Mouse (Mus musculus) forebrain, embryonic 14.5 days (tissue): ENCODE measurements around the gene Spats2l. TPM values are rescaled to one million over a fixed set of nuclear protein-coding genes. Genes with fewer than 3 reads are reported as not detected.
A peak's percentile ranks its signal among the peaks of the same experiment; 100 is the strongest.

Source experiments
- ATAC-seq: fragments of 200-750 bp; cut with Nextera tagmentation; 2 replicates; pipeline ENCODE4 v1.8.0; 2017; ENCODE audit warnings: mild to moderate bottlenecking, moderate library complexity
- DNase-seq: peaks from one replicate; pipeline ENCODE4 v3.0.0-alpha.2; 2015; ENCODE audit warnings: low spot score
- H3K27ac ChIP-seq: fragments of 300-500 bp; sonication (generic); 2 replicates; pipeline ENCODE4 v1.5.1; 2014; ENCODE audit warnings: low read depth, mild to moderate bottlenecking, control low read depth, low read length, moderate library complexity
- H3K27me3 ChIP-seq: fragments of 300-500 bp; sonication (generic); replicated peaks from 2 replicates; pipeline ENCODE4 v1.6.1; 2014; ENCODE audit warnings: low read length, control low read depth, mixed read lengths; ENCODE audit not compliant: control insufficient read depth, insufficient read depth
- H3K36me3 ChIP-seq: fragments of 300-500 bp; sonication (generic); 2 replicates; pipeline ENCODE4 v1.6.1; 2014; ENCODE audit warnings: low read length, control low read depth; ENCODE audit not compliant: control insufficient read depth, insufficient read depth
- H3K4me1 ChIP-seq: fragments of 300-500 bp; sonication (generic); 2 replicates; pipeline ENCODE4 v1.6.1; 2014; ENCODE audit warnings: antibody characterized with exemption, low read length, control low read depth; ENCODE audit not compliant: control insufficient read depth, insufficient read depth
- H3K4me2 ChIP-seq: fragments of 300-500 bp; sonication (generic); 2 replicates; pipeline ENCODE4 v1.6.1; 2014; ENCODE audit warnings: mild to moderate bottlenecking, control low read depth, low read length
- H3K4me3 ChIP-seq: fragments of 300-500 bp; sonication (generic); 2 replicates; pipeline ENCODE4 v1.5.1; 2014; ENCODE audit warnings: low read depth, low read length, control low read depth
- H3K9ac ChIP-seq: fragments of 300-500 bp; sonication (generic); 2 replicates; pipeline ENCODE4 v1.6.1; 2014; ENCODE audit warnings: mild to moderate bottlenecking, low read length, control low read depth, moderate library complexity
- H3K9me3 ChIP-seq: fragments of 300-500 bp; sonication (generic); replicated peaks from 2 replicates; pipeline ENCODE4 v1.6.1; 2016; ENCODE audit warnings: low read length, control low read depth, mixed read lengths; ENCODE audit not compliant: control insufficient read depth
- WGBS: fragments of 180-500 bp; shearing (Covaris S2); extraction: QIAGEN DNeasy Blood & Tissue Kit; methylation state at CpG from one replicate; pipeline ENCODE4 v1.1.7; 2014; 5-methylcytosine and 5-hydroxymethylcytosine counted together
- polyA plus RNA-seq: library from polyadenylated mRNA; unstranded; fragments of >200 nt; fragmentation: Nextera tagmentation; extraction: Ambion mirVana; gene quantifications from 2 replicates; pipeline ENCODE4 v1.2.1, GENCODE M21; 2014

The Spats2l gene
- polyA plus RNA-seq, 1 experiment from 2014 or later = 45.4 TPM

DNA sequence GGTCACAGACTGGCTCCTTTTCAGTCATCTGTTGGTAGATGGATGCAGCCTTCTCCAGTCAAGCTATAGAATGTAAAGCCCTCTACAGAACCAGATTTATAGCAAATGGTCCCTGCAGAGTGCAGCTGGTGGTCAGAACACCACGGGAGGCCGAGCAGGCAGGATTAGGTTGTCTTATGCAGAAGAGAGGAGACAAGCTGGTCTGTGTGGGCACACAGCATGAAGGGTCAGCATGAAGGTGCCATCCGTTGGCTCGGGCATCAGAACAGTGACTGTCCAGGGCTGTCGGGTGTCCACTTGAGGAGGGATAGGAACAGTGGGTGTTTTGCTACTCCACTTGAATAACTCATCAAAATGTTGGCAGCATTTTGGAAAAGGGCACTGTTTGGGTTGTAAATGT, 83.8 kb downstream of the Spats2l start:
- Histone ChIP-seq H3K27ac (no peak overlapping the region), H3K27me3 (no peaks in the 10 kb centered on the region), H3K4me1 (peaks cover 9% of the 10 kb centered on the region; the same call in 1 of the 2 replicates), H3K36me3 (no peaks in the 10 kb centered on the region), H3K4me3 (no peak overlapping the region), H3K4me2 (no peak overlapping the region), H3K9me3 (no peaks in the 10 kb centered on the region), H3K9ac (no peak overlapping the region)
- 55% methylated on average over 5 of the region's 5 CpGs for WGBS
- DNase-seq = no peak
- no peak for ATAC-seq

DNA sequence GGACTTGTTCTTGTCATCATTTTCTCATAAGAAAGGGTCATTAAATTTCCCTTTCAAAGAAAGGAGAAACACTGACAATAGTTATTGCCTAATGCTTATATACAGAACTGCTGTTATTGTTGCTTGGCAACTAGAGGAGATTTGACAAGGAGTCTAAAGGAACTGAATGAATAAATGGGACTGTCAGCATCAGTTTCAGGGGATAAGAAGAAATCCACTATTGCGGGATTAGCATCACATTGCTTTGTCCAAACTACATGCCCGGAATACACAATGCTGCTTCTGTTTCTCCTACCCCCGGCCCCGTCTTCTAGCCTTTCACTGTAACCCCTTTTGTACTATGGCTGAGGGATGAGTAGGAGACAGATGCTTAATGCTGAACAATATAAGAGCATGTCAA, 88.1 kb downstream of the Spats2l start:
- no peak overlapping the region; the same call in 1 of the 2 replicates for H3K27ac ChIP-seq
- no peaks in the 10 kb centered on the region for H3K9me3 ChIP-seq
- no peaks in the 10 kb centered on the region for H3K27me3 ChIP-seq
- no peak overlapping the region for H3K4me3 ChIP-seq
- 1% methylated on average over 4 of the region's 4 CpGs for WGBS
- no peak overlapping the region for H3K9ac ChIP-seq
- no peaks in the 10 kb centered on the region for H3K36me3 ChIP-seq
- no peak overlapping the region for H3K4me2 ChIP-seq
- ATAC-seq (peak; percentile 88), DNase-seq (peak; percentile 87)
- H3K4me1 ChIP-seq = peaks cover 9% of the 10 kb centered on the region; the same call in 1 of the 2 replicates

DNA sequence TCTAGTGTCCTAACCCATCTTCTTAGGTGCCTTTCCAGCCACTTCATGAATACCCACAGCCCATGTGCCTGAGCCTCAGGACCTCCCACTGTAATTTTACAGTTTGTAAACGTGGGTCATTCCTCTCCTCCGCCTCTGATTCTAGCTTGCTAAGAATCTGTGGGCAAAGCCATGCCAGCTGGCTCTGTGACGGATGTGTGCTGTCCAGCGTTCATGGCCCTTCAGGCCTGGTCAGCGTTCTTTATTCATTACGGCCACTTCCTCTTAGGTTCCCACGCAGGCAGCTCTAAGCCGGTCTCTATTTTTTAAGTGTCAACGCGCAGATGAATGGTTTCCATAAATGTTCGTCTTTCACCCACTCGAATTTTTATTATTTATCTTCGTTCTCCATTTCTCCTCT, 94.7 kb downstream of the Spats2l start:
- no peaks in the 10 kb centered on the region for H3K27me3 ChIP-seq
- no peak overlapping the region for H3K9ac ChIP-seq
- peaks cover 11% of the 10 kb centered on the region; the same call in 1 of the 2 replicates for H3K4me1 ChIP-seq
- H3K9me3 ChIP-seq = no peaks in the 10 kb centered on the region
- H3K4me3 ChIP-seq = no peak overlapping the region
- no peak for DNase-seq
- ATAC-seq = no peak
- H3K4me2 ChIP-seq = no peak overlapping the region
- no peak overlapping the region for H3K27ac ChIP-seq
- 85% methylated on average over 13 of the region's 13 CpGs for WGBS
- H3K36me3 ChIP-seq = no peaks in the 10 kb centered on the region

DNA sequence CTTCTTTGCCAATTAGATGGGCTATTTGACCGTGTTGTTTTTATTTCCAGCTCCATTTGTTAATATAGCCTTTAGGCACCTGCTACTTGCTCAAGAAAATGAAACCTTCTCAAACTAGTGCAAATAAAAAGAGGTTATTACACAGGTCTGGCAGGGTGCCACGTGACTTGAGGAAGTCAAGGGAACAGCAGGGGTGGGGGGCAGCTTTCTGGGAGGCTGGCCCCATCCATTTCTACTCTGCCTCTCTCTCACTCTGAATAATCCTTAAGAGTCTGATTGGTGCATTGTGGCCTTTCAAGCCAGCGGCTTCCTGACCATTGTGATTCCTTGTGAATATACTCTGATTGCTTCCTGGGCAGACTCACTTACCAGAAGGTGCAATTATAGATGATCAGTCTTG, 98.0 kb downstream of the Spats2l start:
- ATAC-seq (peak; percentile 38; the same call in 1 of the 2 replicates), DNase-seq (peak; percentile 58)
- H3K27me3 ChIP-seq = no peaks in the 10 kb centered on the region
- no peak overlapping the region for H3K9ac ChIP-seq
- H3K36me3 ChIP-seq = no peaks in the 10 kb centered on the region
- H3K27ac ChIP-seq = 0 out of 2 replicates have a peak overlapping the region, but pooled peaks have one; percentile 3
- 4% methylated on average over 3 of the region's 3 CpGs for WGBS
- H3K4me1 ChIP-seq = peaks cover 17% of the 10 kb centered on the region; the same call in 1 of the 2 replicates
- no peak overlapping the region for H3K4me2 ChIP-seq
- H3K4me3 ChIP-seq = no peak overlapping the region
- H3K9me3 ChIP-seq = no peaks in the 10 kb centered on the region

DNA sequence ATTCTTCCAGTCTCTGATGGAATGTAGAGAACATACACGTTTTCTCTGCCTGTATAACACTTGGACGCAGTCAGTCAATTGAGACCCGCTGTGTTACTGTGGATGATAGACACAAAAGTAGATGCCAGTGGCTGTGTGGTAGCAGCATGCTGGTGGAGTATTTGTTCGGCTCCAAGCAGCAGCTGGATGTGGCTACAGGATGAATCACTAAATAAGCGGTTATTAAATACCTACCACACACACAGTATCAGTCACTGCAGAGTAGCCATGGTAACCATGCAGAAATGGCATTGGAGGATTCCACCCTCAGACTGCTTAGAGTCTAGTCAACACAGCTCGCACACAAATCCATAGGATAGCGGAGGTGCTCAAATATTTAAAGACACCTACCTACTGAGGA, 100.0 kb downstream of the Spats2l start:
- H3K9me3 ChIP-seq = no peaks in the 10 kb centered on the region
- H3K4me3 ChIP-seq = no peak overlapping the region
- H3K4me2 ChIP-seq = no peak overlapping the region
- peaks cover 17% of the 10 kb centered on the region; the same call in 1 of the 2 replicates for H3K4me1 ChIP-seq
- H3K9ac ChIP-seq = no peak overlapping the region
- no peak overlapping the region for H3K27ac ChIP-seq
- WGBS = 79% methylated on average over 7 of the region's 7 CpGs
- no peaks in the 10 kb centered on the region for H3K27me3 ChIP-seq
- no peaks in the 10 kb centered on the region for H3K36me3 ChIP-seq
- ATAC-seq (no peak), DNase-seq (no peak)

DNA sequence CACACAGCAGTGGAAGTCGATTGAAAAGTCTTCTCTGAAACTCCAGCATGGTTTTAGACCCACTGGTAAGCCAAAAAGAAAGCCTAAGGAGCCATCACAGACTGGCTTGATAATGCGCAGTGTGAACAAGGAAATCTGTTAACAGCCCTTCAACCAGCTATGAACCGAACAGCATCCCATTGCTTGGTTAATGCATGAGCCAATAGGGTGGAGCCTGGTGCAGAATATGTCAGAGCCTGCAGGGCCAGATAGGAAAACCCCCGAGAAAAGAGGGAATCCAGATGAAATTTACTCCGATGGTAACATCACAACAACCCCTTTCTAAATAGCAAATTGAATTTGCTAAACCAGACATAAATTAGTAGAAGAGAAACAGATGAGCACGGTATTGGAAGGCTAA, 101.1 kb downstream of the Spats2l start:
- WGBS = 59% methylated on average over 6 of the region's 6 CpGs
- H3K27me3 ChIP-seq = no peaks in the 10 kb centered on the region
- H3K4me2 ChIP-seq = no peak overlapping the region
- ATAC-seq (peak; percentile 45; the same call in 1 of the 2 replicates), DNase-seq (peak; percentile 59)
- no peak overlapping the region for H3K4me3 ChIP-seq
- H3K27ac ChIP-seq = peak overlapping the region; percentile 63; the same call in 1 of the 2 replicates
- peaks cover 17% of the 10 kb centered on the region; the same call in 1 of the 2 replicates for H3K4me1 ChIP-seq
- no peak overlapping the region for H3K9ac ChIP-seq
- no peaks in the 10 kb centered on the region for H3K36me3 ChIP-seq
- H3K9me3 ChIP-seq = no peaks in the 10 kb centered on the region

DNA sequence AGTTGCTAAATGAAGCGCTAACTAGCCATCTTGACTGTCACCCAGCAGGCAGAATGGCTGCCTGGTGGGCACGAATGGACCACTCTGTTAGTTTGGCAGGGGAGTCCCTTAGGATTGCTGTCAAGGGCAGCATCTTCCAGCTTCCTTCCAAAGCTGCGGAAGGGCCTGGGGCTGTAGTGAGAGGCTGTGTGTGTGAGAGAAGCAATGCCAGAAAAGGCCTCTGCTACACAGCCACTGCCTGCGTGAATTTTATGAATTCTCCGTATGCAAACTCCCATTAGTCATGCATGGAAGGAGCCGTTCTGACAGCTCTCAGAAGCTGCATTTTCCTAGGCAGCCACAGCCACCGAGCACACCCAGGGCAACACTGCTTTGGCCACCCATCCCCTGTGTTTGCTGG, 101.5 kb downstream of the Spats2l start:
- peaks cover 17% of the 10 kb centered on the region; the same call in 1 of the 2 replicates for H3K4me1 ChIP-seq
- H3K4me3 ChIP-seq = no peak overlapping the region
- no peaks in the 10 kb centered on the region for H3K9me3 ChIP-seq
- 28% methylated on average over 7 of the region's 7 CpGs for WGBS
- H3K9ac ChIP-seq = no peak overlapping the region
- ATAC-seq = peak; percentile 70
- H3K27ac ChIP-seq = peak overlapping the region; percentile 63
- no peaks in the 10 kb centered on the region for H3K36me3 ChIP-seq
- H3K4me2 ChIP-seq = no peak overlapping the region
- no peaks in the 10 kb centered on the region for H3K27me3 ChIP-seq
- DNase-seq = peak; percentile 74

DNA sequence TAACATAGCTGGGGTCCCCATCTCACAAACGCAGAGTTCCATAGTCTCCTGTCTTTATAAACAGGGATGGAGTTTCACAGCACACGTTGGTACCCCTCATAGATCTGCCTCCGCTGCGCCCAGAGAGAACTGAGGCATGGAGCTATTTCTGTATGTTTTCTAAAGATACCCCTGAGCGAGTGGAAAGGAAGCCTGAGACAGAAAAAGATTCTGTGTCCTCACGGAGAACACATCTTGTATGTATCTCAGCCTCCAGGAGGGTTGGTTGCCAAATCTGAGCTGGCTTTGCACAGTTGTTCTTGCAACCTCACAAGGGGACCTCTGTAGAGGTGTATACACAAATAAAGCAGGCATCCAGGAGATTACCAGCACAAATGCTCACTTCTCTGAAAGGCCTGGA, 105.0 kb downstream of the Spats2l start:
- DNase-seq (no peak), ATAC-seq (no peak)
- no peak overlapping the region for H3K9ac ChIP-seq
- H3K9me3 ChIP-seq = no peaks in the 10 kb centered on the region
- peaks cover 6% of the 10 kb centered on the region; the same call in 1 of the 2 replicates for H3K4me1 ChIP-seq
- H3K36me3 ChIP-seq = no peaks in the 10 kb centered on the region
- H3K4me3 ChIP-seq = no peak overlapping the region
- H3K4me2 ChIP-seq = no peak overlapping the region
- H3K27me3 ChIP-seq = no peaks in the 10 kb centered on the region
- WGBS = 90% methylated on average over 6 of the region's 6 CpGs
- H3K27ac ChIP-seq = no peak overlapping the region

DNA sequence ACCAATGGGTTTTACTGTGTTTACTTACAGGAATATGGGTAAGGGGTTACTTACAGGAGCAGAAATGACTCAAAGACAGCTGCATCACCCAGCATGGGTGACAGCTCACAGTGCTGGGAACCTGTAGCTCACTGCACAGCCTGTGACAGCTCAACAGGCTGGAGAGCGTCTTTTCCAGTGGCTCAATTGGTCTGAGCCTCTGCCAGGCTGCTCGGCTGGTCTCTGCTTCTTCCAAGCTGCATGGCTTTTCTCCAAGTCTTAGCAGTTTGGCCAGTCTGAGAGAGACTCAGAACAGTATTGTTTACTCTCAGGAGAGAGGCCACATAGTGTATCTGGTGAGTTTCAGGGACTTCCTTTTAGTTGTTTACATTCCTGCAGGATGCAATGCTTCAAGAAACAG, 110.9 kb downstream of the Spats2l start:
- no peak overlapping the region for H3K27ac ChIP-seq
- ATAC-seq (no peak), DNase-seq (no peak)
- no peak overlapping the region for H3K4me3 ChIP-seq
- H3K36me3 ChIP-seq = 0 out of 2 replicates have a peak, but pooled peaks cover 2% of the 10 kb centered on the region
- no peaks in the 10 kb centered on the region for H3K27me3 ChIP-seq
- H3K9me3 ChIP-seq = no peaks in the 10 kb centered on the region
- H3K4me1 ChIP-seq = no peaks in the 10 kb centered on the region
- H3K9ac ChIP-seq = no peak overlapping the region
- H3K4me2 ChIP-seq = no peak overlapping the region
- WGBS = 58% methylated on average over 2 of the region's 2 CpGs
